Mouse (Mus musculus) central nervous system, embryonic 18 days (tissue): ENCODE results near the gene Apba2. TPM values are rescaled to one million over a fixed set of nuclear protein-coding genes. Genes with fewer than 3 reads are reported as not detected.

Experiments
- polyA plus RNA-seq: library from polyadenylated mRNA; depleted of rRNA; stranded (reverse); fragments of >200 nt; gene quantifications from 2 replicates; pipeline ENCODE4 v1.2.3, GENCODE M21; 2012; rRNA removed

The Apba2 gene
- 172 and 173 TPM in 2 replicates for polyA plus RNA-seq

DNA sequence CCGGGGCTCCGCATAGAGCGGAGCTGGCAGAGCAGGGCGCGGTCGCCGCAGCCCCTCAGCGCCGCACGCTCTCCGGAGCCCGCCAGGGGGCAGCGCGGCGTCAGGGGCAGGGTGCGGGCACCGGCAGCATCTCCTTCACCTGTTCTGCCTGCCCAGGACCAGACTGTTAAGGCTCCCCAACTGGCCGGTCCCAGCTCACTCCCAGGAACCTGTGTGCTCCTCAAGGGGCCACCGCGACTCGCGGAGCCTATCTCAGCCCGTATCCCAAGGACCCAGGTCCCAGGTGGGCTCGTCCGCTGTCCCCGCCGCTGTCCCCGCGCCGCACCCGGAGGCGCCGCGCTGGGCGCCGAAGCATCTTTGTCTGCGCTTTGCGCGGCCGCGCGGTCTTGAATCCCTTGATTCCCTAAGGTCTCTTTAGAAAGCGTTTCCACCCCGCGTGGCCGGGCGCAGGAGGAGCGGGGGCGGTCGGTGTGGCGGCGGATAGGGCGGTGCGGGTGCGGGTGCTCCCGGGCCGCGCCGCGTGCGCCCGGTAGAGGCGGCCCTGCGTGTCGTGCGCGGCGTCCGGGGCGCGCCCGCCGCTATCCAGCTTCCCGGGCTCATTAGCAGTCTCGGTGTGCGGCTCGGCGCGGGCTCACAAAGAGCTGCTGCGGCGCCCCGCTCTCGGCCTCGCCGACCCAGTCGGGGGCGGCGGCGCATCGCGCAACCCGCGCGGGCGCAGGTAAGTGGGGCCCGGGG is at the start of gene Apba2:
Apba2 (plus strand) TSS at position 171 of the 735 bp plus-strand sequence.

Other genes starting within 250 kb of the Apba2 start
- gene Mtmr10, start 214.1 kb upstream of the Apba2 start, polyA plus RNA-seq: 6.0 and 7.0 TPM in 2 replicates
- 3.4 TPM in 2 replicates for gene Fan1, start 127.6 kb upstream of the Apba2 start, polyA plus RNA-seq
- gene Mphosph10, start 109.4 kb upstream of the Apba2 start, polyA plus RNA-seq: 12.3 and 14.0 TPM in 2 replicates
- gene Mcee, start 109.1 kb upstream of the Apba2 start, polyA plus RNA-seq: 26.9 and 32.5 TPM in 2 replicates